Comparison of ENCODE assay signal across 8 mouse cellular contexts in the genomic region with DNA sequence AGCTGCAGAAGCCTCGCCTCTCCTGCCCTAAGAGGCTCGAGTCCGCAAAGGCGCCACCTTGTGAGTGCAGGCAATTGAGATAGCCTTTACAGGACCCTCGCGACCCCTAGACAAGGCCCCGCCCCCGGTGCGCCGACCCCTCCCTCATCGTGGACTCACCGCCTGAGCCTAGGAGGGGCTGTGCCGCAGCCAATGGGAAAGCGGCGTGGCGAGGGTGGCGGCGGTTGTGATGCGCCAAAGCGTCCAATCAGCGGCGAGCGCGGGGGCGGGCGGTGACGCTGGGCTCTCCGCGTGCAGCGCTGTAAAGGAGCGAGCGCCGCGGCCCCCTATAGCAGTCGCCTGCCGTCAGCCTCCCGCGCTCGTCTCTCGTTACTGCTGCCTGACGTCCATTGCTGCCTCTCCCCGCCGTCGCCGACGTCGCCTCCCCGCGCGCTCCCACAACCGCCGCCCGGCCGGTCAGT. TPM values are rescaled to one million over a fixed set of nuclear protein-coding genes. Genes with fewer than 3 reads are reported as not detected.
DNase-seq lines count a peak whose midpoint lies in the region; ATAC-seq and TF ChIP-seq lines count a peak whose summit lies in the region.

Gene Chka (plus strand): TSS at position 272 of the 461 bp plus-strand sequence.

- H3K27me3 ChIP-seq in embryonic facial prominence, embryonic 14.5 days (replicated peaks; ENCODE audit: control insufficient read depth, insufficient read depth, low read length), result no peaks in the 10 kb centered on the region
- H3K27me3 ChIP-seq in limb, embryonic 14.5 days (ENCODE audit: control insufficient read depth, insufficient read depth, low read length), result no peaks in the 10 kb centered on the region
- no peaks in the 10 kb centered on the region for H3K27me3 ChIP-seq in midbrain, postnatal 0 days (ENCODE audit: insufficient read depth, low read length)

- peak within 1 kb of the TSS; percentile 87 for H3K4me3 ChIP-seq in embryonic facial prominence, embryonic 14.5 days (ENCODE audit: low read depth, low read length)
- H3K4me3 ChIP-seq in limb, embryonic 14.5 days (replicated peaks; ENCODE audit: low read length), result peak within 1 kb of the TSS; percentile 89
- peak within 1 kb of the TSS; percentile 98 for H3K4me3 ChIP-seq in midbrain, postnatal 0 days (ENCODE audit: low read depth, low read length)

- peak; percentile 98 for ATAC-seq in embryonic facial prominence, embryonic 14.5 days (ENCODE audit: low read depth)
- peak; percentile 98 for ATAC-seq in limb, embryonic 14.5 days (ENCODE audit: low FRiP score, low read depth)
- ATAC-seq in midbrain, postnatal 0 days (ENCODE audit: low FRiP score), result peak; percentile 98

- H3K9ac ChIP-seq in embryonic facial prominence, embryonic 14.5 days (ENCODE audit: low read depth, low read length), result peak within 1 kb of the TSS; percentile 89
- H3K9ac ChIP-seq in limb, embryonic 14.5 days (ENCODE audit: low read depth, low read length, severe bottlenecking), result peak within 1 kb of the TSS; percentile 83
- peak within 1 kb of the TSS; percentile 94 for H3K9ac ChIP-seq in midbrain, postnatal 0 days (replicated peaks; ENCODE audit: low read length, poor library complexity, severe bottlenecking)

- DNase-seq in 3T3-L1 (ENCODE audit: low read depth, low spot score), result peak; percentile 96
- DNase-seq in adrenal gland, postnatal 4 days (ENCODE audit: low spot score in 2 of 2), result peak; percentile 90 to 97
- peak; percentile 98 for DNase-seq in embryonic facial prominence, embryonic 14.5 days (ENCODE audit: low spot score)
- peak; percentile 94 for DNase-seq in heart, adult 8-10 months (ENCODE audit: low spot score)
- DNase-seq in kidney, adult 9 months, result peak; percentile 96
- DNase-seq in limb, embryonic 14.5 days (ENCODE audit: low spot score), result peak; percentile 97
- peak; percentile 98 for DNase-seq in midbrain, postnatal 0 days (ENCODE audit: low spot score)
- DNase-seq in spleen, postnatal 14 days (ENCODE audit: low spot score in 2 of 2), result peak; percentile 93 to 95

- H3K4me2 ChIP-seq in embryonic facial prominence, embryonic 14.5 days (ENCODE audit: low read depth, low read length), result peak within 1 kb of the TSS; percentile 68
- H3K4me2 ChIP-seq in limb, embryonic 14.5 days (replicated peaks; ENCODE audit: low read depth, low read length, severe bottlenecking), result peak within 1 kb of the TSS; percentile 83
- H3K4me2 ChIP-seq in midbrain, postnatal 0 days (ENCODE audit: low read depth, low read length, poor library complexity, severe bottlenecking), result peak within 1 kb of the TSS; percentile 67

- no peaks in the 10 kb centered on the region for H3K9me3 ChIP-seq in embryonic facial prominence, embryonic 14.5 days (ENCODE audit: control insufficient read depth, low read length)
- no peaks in the 10 kb centered on the region for H3K9me3 ChIP-seq in limb, embryonic 14.5 days (ENCODE audit: control insufficient read depth, low read length)
- no peaks in the 10 kb centered on the region for H3K9me3 ChIP-seq in midbrain, postnatal 0 days (ENCODE audit: low read length)

- WGBS in embryonic facial prominence, embryonic 14.5 days, result 0% methylated on average over 24 of the region's 54 CpGs
- WGBS in limb, embryonic 14.5 days, result under 1% methylated on average over 27 of the region's 54 CpGs
- under 1% methylated on average over 50 of the region's 54 CpGs for WGBS in midbrain, postnatal 0 days

- H3K27ac ChIP-seq in embryonic facial prominence, embryonic 14.5 days (replicated peaks; ENCODE audit: low read depth, low read length), result peak within 1 kb of the TSS; percentile 97
- peak within 1 kb of the TSS; percentile 95 for H3K27ac ChIP-seq in limb, embryonic 14.5 days (replicated peaks; ENCODE audit: low read depth, low read length)
- H3K27ac ChIP-seq in midbrain, postnatal 0 days (ENCODE audit: low read depth, low read length), result peak within 1 kb of the TSS; percentile 98

- peak; percentile 61 for TF ChIP-seq CTCF in midbrain, postnatal 0 days (IDR thresholded peaks at IDR 0.05)

- no peaks in the 10 kb centered on the region for H3K36me3 ChIP-seq in embryonic facial prominence, embryonic 14.5 days (ENCODE audit: control insufficient read depth, insufficient read depth, low read length)
- no peaks in the 10 kb centered on the region for H3K36me3 ChIP-seq in limb, embryonic 14.5 days (ENCODE audit: control insufficient read depth, insufficient read depth, low read length)
- H3K36me3 ChIP-seq in midbrain, postnatal 0 days (ENCODE audit: insufficient read depth, low read length), result no peaks in the 10 kb centered on the region

- TF ChIP-seq POLR2A in limb, embryonic 14.5 days (IDR thresholded peaks at IDR 0.05; ENCODE audit: borderline replicate concordance, extremely low read depth, insufficient read depth, insufficient read length), result peak; percentile 93

- H3K4me1 ChIP-seq in embryonic facial prominence, embryonic 14.5 days (ENCODE audit: control insufficient read depth, insufficient read depth, low read length), result peaks cover 32% of the 10 kb centered on the region
- peaks cover 29% of the 10 kb centered on the region for H3K4me1 ChIP-seq in limb, embryonic 14.5 days (ENCODE audit: control insufficient read depth, insufficient read depth, low read length)
- H3K4me1 ChIP-seq in midbrain, postnatal 0 days (ENCODE audit: insufficient read depth, low read length), result peaks cover 14% of the 10 kb centered on the region

RNA-seq across cellular contexts. Expression of gene Chka, which starts in this region (rescaled TPM):
- total RNA-seq in adrenal gland, postnatal 4 days (2021), result 10 to 100 TPM; 63.5 to 70.5 TPM
- 31.3 and 32.9 TPM in 2 replicates for polyA plus RNA-seq in embryonic facial prominence, embryonic 14.5 days (2014; fragmentation: Nextera tagmentation; extraction: Ambion mirVana)
- total RNA-seq in heart, adult 8-10 months (2022), result 10 to 100 TPM in 1 of 4 experiments, 1 to 10 TPM in 3; 8.3 to 10.4 (median 8.7) TPM
- 65.4 and 68.6 TPM in 2 replicates for polyA plus RNA-seq in limb, embryonic 14.5 days (2012; rRNA removed)
- polyA plus RNA-seq in limb, embryonic 14.5 days (2014; fragmentation: Nextera tagmentation; extraction: Ambion mirVana), result 32.7 and 37.2 TPM in 2 replicates
- 62.7 and 69.1 TPM in 2 replicates for total RNA-seq in midbrain, postnatal 0 days (2014; rRNA removed)
- 49.6 and 56.3 TPM in 2 replicates for polyA plus RNA-seq in midbrain, postnatal 0 days (2015; fragmentation: Nextera tagmentation; extraction: Ambion mirVana)

Comparison
In these comparisons a context has a peak if more than half of its experiments do, and no peak if none do; other contexts are left out.
1. Peak in every context shown above with its lines: DNase-seq, ATAC-seq, H3K4me3 ChIP-seq and H3K27ac ChIP-seq.